Mouse (Mus musculus) small intestine, adult 2 months (tissue): ENCODE results near the gene Cadm4.

Experiments
- CTCF ChIP-seq: fragments of 200-500 bp; IDR thresholded peaks from 2 replicates; pipeline ENCODE4 v1.5.1; 2012; ENCODE audit warnings: low read depth, mild to moderate bottlenecking, control low read depth, inconsistent platforms, low read length, moderate library complexity, mixed read lengths; ENCODE audit not compliant: insufficient replicate concordance, insufficient read length; ENCODE audit errors: extremely low read depth
- POLR2A ChIP-seq: fragments of 200-500 bp; IDR thresholded peaks from 2 replicates; pipeline ENCODE4 v1.6.1; 2012; ENCODE audit warnings: low read depth, mild to moderate bottlenecking, control low read depth, inconsistent platforms, low read length, moderate library complexity

GRCm38 (mm10) chr7:24507726-24508114 is 25.9 kb downstream of the Cadm4 start:
- TF ChIP-seq CTCF (no peak), POLR2A (no peak)
